Mouse (Mus musculus): ENCODE measurements around the gene Kctd3. TPM values are rescaled to one million over a fixed set of nuclear protein-coding genes. Genes with fewer than 3 reads are reported as not detected.
"Not testable (repeated sequence)": the region's sequence is repeated elsewhere in the genome, so short reads cannot be mapped to it uniquely, and the experiment has no call there.

The Kctd3 gene
- polyA plus RNA-seq, 1 experiment from 2014 or later: 40.3 TPM

DNA sequence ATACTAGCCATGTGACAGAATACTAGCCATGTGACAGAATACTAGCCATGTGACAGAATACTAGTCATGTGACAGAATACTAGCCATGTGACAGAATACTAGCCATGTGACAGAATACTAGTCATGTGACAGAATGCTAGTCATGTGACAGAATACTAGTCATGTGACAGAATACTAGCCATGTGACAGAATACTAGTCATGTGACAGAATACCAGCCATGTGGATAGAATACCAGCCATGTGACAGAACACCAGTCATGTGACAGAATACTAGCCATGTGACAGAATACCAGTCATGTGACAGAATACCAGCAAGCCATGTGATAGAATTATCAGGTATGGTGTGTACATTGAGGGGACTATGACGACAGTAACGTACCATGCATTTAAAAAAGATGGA, 25.2 kb upstream of the Kctd3 start:
- H3K4me1 ChIP-seq; H3K36me3 ChIP-seq; H3K4me3 ChIP-seq; H3K4me2 ChIP-seq (replicated peaks); H3K9me3 ChIP-seq (replicated peaks); H3K9ac ChIP-seq; H3K27ac ChIP-seq; ATAC-seq (ENCODE audit: low FRiP score); H3K27me3 ChIP-seq: not testable (repeated sequence)
- WGBS: 96% methylated on average over 2 of the region's 2 CpGs

DNA sequence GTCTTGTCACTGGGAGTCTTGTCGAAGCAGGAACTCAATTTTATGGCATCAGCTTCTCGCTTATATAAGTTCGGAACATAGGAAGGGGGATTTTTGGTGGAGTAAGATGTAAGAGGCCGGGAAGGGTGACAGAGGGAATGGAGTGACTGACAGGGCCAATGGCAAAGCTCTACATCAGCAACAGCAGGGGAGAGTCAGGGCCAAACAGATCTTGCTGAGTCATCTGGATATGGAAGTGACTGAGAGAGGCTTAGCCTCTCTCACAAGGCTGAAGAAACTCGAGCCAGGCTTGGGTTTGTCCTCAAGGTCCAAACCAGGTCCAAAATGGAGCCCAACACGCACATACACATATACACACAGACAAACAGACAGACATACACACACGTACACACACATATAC, 23.3 kb upstream of the Kctd3 start:
- H3K9me3 ChIP-seq (replicated peaks): no peaks in the 10 kb centered on the region
- no peak overlapping the region for H3K4me3 ChIP-seq
- no peaks in the 10 kb centered on the region for H3K36me3 ChIP-seq
- no peak overlapping the region for H3K27ac ChIP-seq
- no peak for ATAC-seq (ENCODE audit: low FRiP score)
- 76% methylated on average over 7 of the region's 7 CpGs for WGBS
- H3K27me3 ChIP-seq: no peaks in the 10 kb centered on the region
- no peak overlapping the region for H3K4me2 ChIP-seq (replicated peaks)
- no peaks in the 10 kb centered on the region for H3K4me1 ChIP-seq
- H3K9ac ChIP-seq: no peak overlapping the region

GRCm38 (mm10) chr1:189028267-189028666, 20.6 kb upstream of the Kctd3 start:
- Histone ChIP-seq H3K4me1 (no peaks in the 10 kb centered on the region), H3K4me2 (replicated peaks) (no peak overlapping the region), H3K9me3 (replicated peaks) (no peaks in the 10 kb centered on the region), H3K36me3 (no peaks in the 10 kb centered on the region), H3K4me3 (no peak overlapping the region), H3K27ac (no peak overlapping the region), H3K9ac (no peak overlapping the region), H3K27me3 (no peaks in the 10 kb centered on the region)
- no peak for ATAC-seq (ENCODE audit: low FRiP score)
- WGBS: 63% methylated on average over 1 of the region's 1 CpGs

GRCm38 (mm10) chr1:189026885-189027284, 19.2 kb upstream of the Kctd3 start:
- Histone ChIP-seq H3K27ac (no peak overlapping the region), H3K9me3 (replicated peaks) (no peaks in the 10 kb centered on the region), H3K36me3 (no peaks in the 10 kb centered on the region), H3K9ac (no peak overlapping the region), H3K4me3 (no peak overlapping the region), H3K4me2 (replicated peaks) (no peak overlapping the region), H3K4me1 (no peaks in the 10 kb centered on the region), H3K27me3 (no peaks in the 10 kb centered on the region)
- WGBS: 68% methylated on average over 8 of the region's 8 CpGs
- ATAC-seq (ENCODE audit: low FRiP score): no peak

DNA sequence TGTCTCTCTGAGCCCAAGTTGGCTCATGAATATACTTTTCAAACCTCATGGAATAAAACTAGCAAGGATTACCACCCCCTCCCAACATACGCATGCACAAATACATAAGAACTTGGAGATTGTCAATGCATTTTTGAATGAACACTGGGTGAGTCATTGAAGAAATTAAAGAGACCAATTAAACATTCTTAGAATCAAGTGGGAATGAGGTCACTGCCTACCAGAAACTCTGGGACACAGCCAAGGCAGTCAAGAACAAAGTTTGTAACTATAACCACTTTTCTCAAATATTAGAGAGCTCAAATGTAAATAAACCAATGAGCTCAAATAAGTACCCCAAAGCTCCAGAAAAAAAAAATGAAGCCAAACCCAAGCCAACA, 16.1 kb upstream of the Kctd3 start:
- no peaks in the 10 kb centered on the region for H3K9me3 ChIP-seq (replicated peaks)
- H3K4me1 ChIP-seq: no peaks in the 10 kb centered on the region
- H3K4me3 ChIP-seq: no peak overlapping the region
- H3K27ac ChIP-seq: no peak overlapping the region
- no peaks in the 10 kb centered on the region for H3K36me3 ChIP-seq
- H3K4me2 ChIP-seq (replicated peaks): no peak overlapping the region
- no peak overlapping the region for H3K9ac ChIP-seq
- H3K27me3 ChIP-seq: no peaks in the 10 kb centered on the region
- 83% methylated on average over 1 of the region's 1 CpGs for WGBS
- ATAC-seq (ENCODE audit: low FRiP score): no peak

GRCm38 (mm10) chr1:189022925-189023700, 15.5 kb upstream of the Kctd3 start:
- no peaks in the 10 kb centered on the region for H3K9me3 ChIP-seq (replicated peaks)
- H3K4me2 ChIP-seq (replicated peaks): no peak overlapping the region
- no peaks in the 10 kb centered on the region for H3K27me3 ChIP-seq
- no peaks in the 10 kb centered on the region for H3K4me1 ChIP-seq
- ATAC-seq (ENCODE audit: low FRiP score): no peak
- 58% methylated on average over 7 of the region's 7 CpGs for WGBS
- H3K4me3 ChIP-seq: no peak overlapping the region
- H3K36me3 ChIP-seq: no peaks in the 10 kb centered on the region
- H3K9ac ChIP-seq: no peak overlapping the region
- no peak overlapping the region for H3K27ac ChIP-seq

GRCm38 (mm10) chr1:189015372-189015771, 7.7 kb upstream of the Kctd3 start:
- H3K36me3 ChIP-seq: no peaks in the 10 kb centered on the region
- H3K4me3 ChIP-seq: no peak overlapping the region
- no peaks in the 10 kb centered on the region for H3K9me3 ChIP-seq (replicated peaks)
- peaks cover 17% of the 10 kb centered on the region for H3K27me3 ChIP-seq
- no peak overlapping the region for H3K9ac ChIP-seq
- whole genome bisulfite sequencing: 42% methylated on average over 2 of the region's 2 CpGs
- no peak overlapping the region for H3K27ac ChIP-seq
- H3K4me2 ChIP-seq (replicated peaks): no peak overlapping the region
- no peak for ATAC-seq (ENCODE audit: low FRiP score)
- peaks cover 14% of the 10 kb centered on the region for H3K4me1 ChIP-seq

DNA sequence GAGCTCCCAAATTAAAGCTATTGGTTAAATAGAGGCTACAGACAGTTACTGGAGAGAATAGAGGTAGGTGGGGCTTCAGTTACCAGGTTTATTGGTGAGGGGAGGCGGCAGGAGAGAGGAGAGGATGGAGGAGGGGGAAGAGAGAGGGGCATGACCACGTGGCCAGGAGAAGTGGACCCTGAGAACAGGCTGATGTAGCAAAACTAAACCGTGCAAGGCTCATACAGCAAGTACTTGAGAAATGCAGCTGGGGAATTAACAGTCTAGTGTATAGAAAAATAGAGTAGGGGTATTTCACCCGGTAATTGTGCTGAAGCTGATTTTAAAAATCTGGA, 5.9 kb upstream of the Kctd3 start:
- H3K36me3 ChIP-seq: no peaks in the 10 kb centered on the region
- peak overlapping the region; percentile 11; the same call in 1 of the 2 replicates for H3K4me2 ChIP-seq (replicated peaks)
- ATAC-seq (ENCODE audit: low FRiP score): no peak
- H3K27me3 ChIP-seq: peaks cover 17% of the 10 kb centered on the region
- peaks cover 14% of the 10 kb centered on the region for H3K4me1 ChIP-seq
- 6% methylated on average over 4 of the region's 4 CpGs for WGBS
- no peaks in the 10 kb centered on the region for H3K9me3 ChIP-seq (replicated peaks)
- H3K27ac ChIP-seq: no peak overlapping the region
- no peak overlapping the region for H3K4me3 ChIP-seq
- no peak overlapping the region for H3K9ac ChIP-seq

DNA sequence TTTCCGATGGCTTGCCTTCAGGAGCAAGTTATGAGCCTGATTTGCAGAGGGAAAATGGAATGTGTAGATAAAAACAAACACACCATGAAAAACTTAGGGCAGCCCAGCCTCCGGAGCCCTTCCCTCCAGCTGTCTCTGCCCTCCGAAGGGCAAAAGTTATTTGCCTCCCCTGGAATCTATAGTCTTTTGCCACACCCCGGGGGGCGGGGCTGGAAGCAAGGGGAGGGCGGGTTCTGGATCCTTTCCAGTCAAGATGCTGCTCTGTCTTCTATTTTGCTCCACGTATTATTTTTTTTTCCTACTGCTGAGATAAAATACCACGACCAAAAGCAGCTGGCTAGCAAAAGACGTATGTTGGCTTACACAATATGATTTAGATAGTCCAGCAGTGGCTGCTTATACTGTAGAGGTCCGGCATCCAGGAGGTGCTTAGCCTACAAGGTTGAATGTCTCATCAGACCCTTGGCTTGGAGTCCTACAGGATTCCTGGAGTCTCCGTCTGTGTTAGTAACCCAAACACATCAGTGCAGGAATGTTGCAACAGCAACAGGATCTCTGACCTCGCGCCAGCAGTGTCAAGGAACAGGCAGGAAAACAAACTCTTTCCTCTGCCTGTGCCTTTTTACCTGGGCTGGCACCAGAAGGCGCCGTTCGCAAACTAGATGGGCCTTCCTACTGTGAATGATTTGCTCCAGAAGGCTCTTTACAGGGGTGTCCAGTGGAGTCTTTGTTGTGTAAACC, 5.4 kb upstream of the Kctd3 start:
- no peak overlapping the region for H3K4me3 ChIP-seq
- WGBS: 5% methylated on average over 16 of the region's 16 CpGs
- no peak overlapping the region for H3K27ac ChIP-seq

DNA sequence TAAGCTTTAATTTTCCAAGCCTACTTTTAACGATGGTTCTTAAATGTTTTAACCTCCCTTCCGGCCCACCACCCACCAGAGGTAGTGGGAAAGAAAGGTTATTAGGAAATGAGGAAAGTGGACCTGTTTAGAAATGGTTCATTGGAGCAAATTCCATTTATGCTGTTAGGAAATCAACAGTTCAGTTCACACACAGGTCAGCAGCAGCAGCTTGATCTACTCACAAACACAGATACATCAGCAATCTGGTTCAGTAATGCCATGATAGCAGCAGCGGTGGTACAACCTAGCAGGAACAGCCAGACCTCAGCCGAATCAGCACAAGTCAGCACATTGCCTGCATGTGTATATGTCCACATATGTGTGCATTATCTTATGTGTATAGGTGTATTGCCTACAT, 3.0 kb upstream of the Kctd3 start:
- Histone ChIP-seq H3K9ac (no peak overlapping the region), H3K4me2 (replicated peaks) (no peak overlapping the region), H3K4me1 (peaks cover 29% of the 10 kb centered on the region), H3K9me3 (replicated peaks) (no peaks in the 10 kb centered on the region), H3K4me3 (no peak overlapping the region), H3K36me3 (no peaks in the 10 kb centered on the region), H3K27ac (no peak overlapping the region), H3K27me3 (peaks cover 17% of the 10 kb centered on the region)
- 90% methylated on average over 4 of the region's 4 CpGs for WGBS
- ATAC-seq (ENCODE audit: low FRiP score): no peak

More for the DNA sequence above, 5.4 kb upstream of the Kctd3 start:
- Histone ChIP-seq H3K4me2 (replicated peaks) (peak overlapping the region; percentile 11; the same call in 1 of the 2 replicates), H3K27me3 (peaks cover 17% of the 10 kb centered on the region), H3K4me1 (peaks cover 14% of the 10 kb centered on the region), H3K9me3 (replicated peaks) (no peaks in the 10 kb centered on the region), H3K9ac (no peak overlapping the region), H3K36me3 (no peaks in the 10 kb centered on the region)
- no peak for ATAC-seq (ENCODE audit: low FRiP score)

DNA sequence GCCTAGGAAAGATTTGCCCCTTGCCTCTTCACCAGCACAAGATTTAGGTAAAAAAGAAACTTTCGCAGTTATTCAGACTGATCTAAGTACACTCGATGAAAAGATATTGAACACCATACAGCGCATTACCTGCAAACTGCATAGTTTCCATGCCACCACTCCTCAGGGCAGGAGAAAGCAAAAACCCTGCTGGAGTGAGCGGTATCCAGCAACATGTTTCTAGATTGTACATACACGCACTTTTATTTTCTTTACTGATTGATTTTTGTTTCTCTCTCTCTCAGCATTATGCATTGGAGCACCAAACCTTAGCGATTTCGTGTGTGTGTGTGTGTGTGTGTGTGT, 311 bp upstream of the Kctd3 start:
- no peak for ATAC-seq (ENCODE audit: low FRiP score)
- H3K4me3 ChIP-seq: peak overlapping the region; percentile 99

DNA sequence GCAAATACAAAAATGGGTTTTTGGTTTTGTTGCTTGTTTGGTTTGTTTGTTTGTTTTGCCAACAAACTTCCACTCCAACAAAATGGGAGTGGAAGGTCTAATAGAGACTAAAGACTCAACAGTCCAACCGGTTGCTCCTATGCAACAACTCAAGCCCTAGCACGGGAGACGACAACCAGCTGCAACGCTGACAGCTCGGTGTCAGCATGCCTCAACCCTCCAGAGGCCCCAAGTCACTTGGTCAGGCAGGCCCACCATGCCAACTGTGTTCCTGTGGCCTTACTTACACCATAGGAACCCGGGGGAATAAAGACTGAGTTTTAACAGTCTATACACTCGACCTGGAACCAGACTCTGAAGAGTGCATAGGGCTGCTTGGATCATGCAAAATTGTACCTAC, 815 bp downstream of the Kctd3 start:
- WGBS: 4% methylated on average over 7 of the region's 7 CpGs
- peak overlapping the region; percentile 96 for H3K9ac ChIP-seq
- H3K4me1 ChIP-seq: peaks cover 27% of the 10 kb centered on the region
- H3K27me3 ChIP-seq: no peaks in the 10 kb centered on the region
- H3K9me3 ChIP-seq (replicated peaks): no peaks in the 10 kb centered on the region
- no peak overlapping the region for H3K27ac ChIP-seq
- H3K4me3 ChIP-seq: peak overlapping the region; percentile 99
- peak overlapping the region; percentile 94 for H3K4me2 ChIP-seq (replicated peaks)
- H3K36me3 ChIP-seq: no peaks in the 10 kb centered on the region
- ATAC-seq (ENCODE audit: low FRiP score): no peak

More for the DNA sequence above, 311 bp upstream of the Kctd3 start:
- peak overlapping the region; percentile 94 for H3K4me2 ChIP-seq (replicated peaks)
- H3K9ac ChIP-seq: no peak overlapping the region
- 45% methylated on average over 7 of the region's 7 CpGs for WGBS
- 0 out of 2 replicates have a peak, but pooled peaks cover 2% of the 10 kb centered on the region for H3K27me3 ChIP-seq
- no peak overlapping the region for H3K27ac ChIP-seq
- peaks cover 27% of the 10 kb centered on the region for H3K4me1 ChIP-seq
- no peaks in the 10 kb centered on the region for H3K9me3 ChIP-seq (replicated peaks)
- no peaks in the 10 kb centered on the region for H3K36me3 ChIP-seq

DNA sequence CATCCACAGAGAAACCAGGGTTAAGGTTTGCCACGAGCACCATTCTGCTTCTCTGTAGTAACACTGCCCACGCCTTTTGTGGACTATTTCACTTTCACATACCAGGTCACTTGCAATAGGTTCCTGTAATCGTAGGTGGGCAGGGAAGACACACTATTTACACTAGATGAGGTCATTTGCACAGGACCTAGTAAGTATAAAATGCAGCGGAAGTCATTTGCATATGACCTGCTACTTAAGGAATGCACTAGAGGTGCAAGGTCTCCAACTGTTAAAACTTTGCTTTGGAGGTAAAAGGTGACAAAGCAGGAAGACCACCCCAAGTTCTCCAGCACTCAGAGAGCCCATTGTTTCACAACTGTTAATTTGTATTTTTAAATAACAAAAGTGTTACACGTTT, 1.4 kb downstream of the Kctd3 start:
- Histone ChIP-seq H3K4me3 (no peak overlapping the region), H3K27ac (no peak overlapping the region), H3K4me1 (peaks cover 27% of the 10 kb centered on the region), H3K36me3 (no peaks in the 10 kb centered on the region), H3K27me3 (no peaks in the 10 kb centered on the region), H3K9ac (no peak overlapping the region), H3K9me3 (replicated peaks) (no peaks in the 10 kb centered on the region), H3K4me2 (replicated peaks) (peak overlapping the region; percentile 94)
- no peak for ATAC-seq (ENCODE audit: low FRiP score)
- 66% methylated on average over 5 of the region's 5 CpGs for WGBS

All from hindbrain, embryonic 12.5 days (tissue).